Mouse (Mus musculus) midbrain, embryonic 12.5 days (tissue): ENCODE measurements around the gene Gm2244. TPM values are rescaled to one million over a fixed set of nuclear protein-coding genes. Genes with fewer than 3 reads are reported as not detected.
"Not testable (repeated sequence)": the region's sequence is repeated elsewhere in the genome, so short reads cannot be mapped to it uniquely, and the experiment has no call there.

Experiments used
- ATAC-seq: fragments of 200-750 bp; cut with Nextera tagmentation; 2 replicates; pipeline ENCODE4 v1.8.0; 2017; ENCODE audit warnings: low read depth, moderate TSS enrichment, moderate library complexity; ENCODE audit not compliant: low FRiP score
- H3K27ac ChIP-seq: fragments of 300-500 bp; sonication (generic); replicated peaks from 2 replicates; pipeline ENCODE4 v1.5.1; 2016; ENCODE audit warnings: mild to moderate bottlenecking
- H3K27me3 ChIP-seq: fragments of 300-500 bp; sonication (generic); 2 replicates; pipeline ENCODE4 v1.6.1; 2016; ENCODE audit warnings: mild to moderate bottlenecking
- H3K36me3 ChIP-seq: fragments of 300-500 bp; sonication (generic); 2 replicates; pipeline ENCODE4 v1.6.1; 2016
- H3K4me1 ChIP-seq: fragments of 300-500 bp; sonication (generic); 2 replicates; pipeline ENCODE4 v1.6.1; 2016
- H3K4me2 ChIP-seq: fragments of 300-500 bp; sonication (generic); replicated peaks from 2 replicates; pipeline ENCODE4 v1.6.1; 2016; ENCODE audit warnings: mild to moderate bottlenecking, moderate library complexity
- H3K4me3 ChIP-seq: fragments of 300-500 bp; sonication (generic); 2 replicates; pipeline ENCODE4 v1.5.1; 2016; ENCODE audit warnings: mild to moderate bottlenecking
- H3K9ac ChIP-seq: fragments of 300-500 bp; sonication (generic); replicated peaks from 2 replicates; pipeline ENCODE4 v1.6.1; 2016; ENCODE audit warnings: mild to moderate bottlenecking, moderate library complexity
- H3K9me3 ChIP-seq: fragments of 300-500 bp; sonication (generic); 2 replicates; pipeline ENCODE4 v1.6.1; 2016; ENCODE audit warnings: mild to moderate bottlenecking
- WGBS: fragments of 180-500 bp; shearing (Covaris S2); methylation state at CpG from one replicate; pipeline ENCODE4 v1.1.7; 2016; 5-methylcytosine and 5-hydroxymethylcytosine counted together
- polyA plus RNA-seq: library from polyadenylated mRNA; unstranded; fragments of >200 nt; fragmentation: Nextera tagmentation; extraction: Ambion mirVana; gene quantifications from 2 replicates; pipeline ENCODE4 v1.2.1, GENCODE M21; 2016

Gene Gm2244
- polyA plus RNA-seq: 0.14 and 0.31 TPM in 2 replicates

GRCm38 (mm10) chr14:19549863-19550262, at the start of gene Gm2244:
TSS of gene Gm2244 (minus strand) at chr14:19549963.
- not testable (repeated sequence) for H3K9me3 ChIP-seq, H3K27ac ChIP-seq, ATAC-seq, H3K9ac ChIP-seq, H3K27me3 ChIP-seq, H3K4me2 ChIP-seq, H3K4me3 ChIP-seq, H3K4me1 ChIP-seq, H3K36me3 ChIP-seq
- 89% methylated on average over 1 of the region's 3 CpGs for WGBS

GRCm38 (mm10) chr14:19584804-19585667, 35.3 kb upstream of the Gm2244 start, which contains the start of gene Gm2237:
TSS of gene Gm2237 (minus strand) at chr14:19585135.
- Histone ChIP-seq H3K27ac (peak within 1 kb of the TSS; percentile 60), H3K9ac (peak within 1 kb of the TSS; percentile 55), H3K4me3 (peak within 1 kb of the TSS; percentile 52), H3K4me2 (peak within 1 kb of the TSS; percentile 54)
- H3K9me3 ChIP-seq, ATAC-seq, H3K27me3 ChIP-seq, H3K36me3 ChIP-seq, H3K4me1 ChIP-seq: not testable (repeated sequence)
- under 1% methylated on average over 16 of the region's 62 CpGs for WGBS

Other genes starting within 250 kb of the Gm2244 start
- 2.3 and 3.8 TPM in 2 replicates for gene Gm21738, start 131.0 kb downstream of the Gm2244 start, polyA plus RNA-seq
- 2.9 and 3.9 TPM in 2 replicates for gene Gm2237, start 35.2 kb upstream of the Gm2244 start, polyA plus RNA-seq
- not detected in 2 replicates for gene Gm5458, start 52.6 kb upstream of the Gm2244 start, polyA plus RNA-seq
- gene Nid2, start 201.3 kb upstream of the Gm2244 start, polyA plus RNA-seq: 48.7 and 60.8 TPM in 2 replicates